Mouse (Mus musculus) forebrain, embryonic 14.5 days (tissue): ENCODE measurements around the gene Alcam. TPM values are rescaled to one million over a fixed set of nuclear protein-coding genes. Genes with fewer than 3 reads are reported as not detected.

Source experiments
- ATAC-seq: fragments of 200-750 bp; cut with Nextera tagmentation; 2 replicates; pipeline ENCODE4 v1.8.0; 2017; ENCODE audit warnings: mild to moderate bottlenecking, moderate library complexity
- DNase-seq: peaks from one replicate; pipeline ENCODE4 v3.0.0-alpha.2; 2015; ENCODE audit warnings: low spot score
- H3K27ac ChIP-seq: fragments of 300-500 bp; sonication (generic); 2 replicates; pipeline ENCODE4 v1.5.1; 2014; ENCODE audit warnings: low read depth, mild to moderate bottlenecking, control low read depth, low read length, moderate library complexity
- H3K27me3 ChIP-seq: fragments of 300-500 bp; sonication (generic); replicated peaks from 2 replicates; pipeline ENCODE4 v1.6.1; 2014; ENCODE audit warnings: low read length, control low read depth, mixed read lengths; ENCODE audit not compliant: control insufficient read depth, insufficient read depth
- H3K36me3 ChIP-seq: fragments of 300-500 bp; sonication (generic); 2 replicates; pipeline ENCODE4 v1.6.1; 2014; ENCODE audit warnings: low read length, control low read depth; ENCODE audit not compliant: control insufficient read depth, insufficient read depth
- H3K4me1 ChIP-seq: fragments of 300-500 bp; sonication (generic); 2 replicates; pipeline ENCODE4 v1.6.1; 2014; ENCODE audit warnings: antibody characterized with exemption, low read length, control low read depth; ENCODE audit not compliant: control insufficient read depth, insufficient read depth
- H3K4me2 ChIP-seq: fragments of 300-500 bp; sonication (generic); 2 replicates; pipeline ENCODE4 v1.6.1; 2014; ENCODE audit warnings: mild to moderate bottlenecking, control low read depth, low read length
- H3K4me3 ChIP-seq: fragments of 300-500 bp; sonication (generic); 2 replicates; pipeline ENCODE4 v1.5.1; 2014; ENCODE audit warnings: low read depth, low read length, control low read depth
- H3K9ac ChIP-seq: fragments of 300-500 bp; sonication (generic); 2 replicates; pipeline ENCODE4 v1.6.1; 2014; ENCODE audit warnings: mild to moderate bottlenecking, low read length, control low read depth, moderate library complexity
- H3K9me3 ChIP-seq: fragments of 300-500 bp; sonication (generic); replicated peaks from 2 replicates; pipeline ENCODE4 v1.6.1; 2016; ENCODE audit warnings: low read length, control low read depth, mixed read lengths; ENCODE audit not compliant: control insufficient read depth
- WGBS: fragments of 180-500 bp; shearing (Covaris S2); extraction: QIAGEN DNeasy Blood & Tissue Kit; methylation state at CpG from one replicate; pipeline ENCODE4 v1.1.7; 2014; 5-methylcytosine and 5-hydroxymethylcytosine counted together
- polyA plus RNA-seq: library from polyadenylated mRNA; unstranded; fragments of >200 nt; fragmentation: Nextera tagmentation; extraction: Ambion mirVana; gene quantifications from 2 replicates; pipeline ENCODE4 v1.2.1, GENCODE M21; 2014

The Alcam gene
- polyA plus RNA-seq, 1 experiment from 2014 or later = 42.9 TPM

- Histone ChIP-seq H3K4me2 (no peak overlapping the region), H3K4me1 (no peaks in the 10 kb centered on the region), H3K9me3 (no peaks in the 10 kb centered on the region), H3K4me3 (no peak overlapping the region), H3K27ac (no peak overlapping the region), H3K27me3 (no peaks in the 10 kb centered on the region), H3K36me3 (0 out of 2 replicates have a peak, but pooled peaks cover 6% of the 10 kb centered on the region), H3K9ac (no peak overlapping the region)
- ATAC-seq (no peak), DNase-seq (no peak)
These were observed 190.1 kb downstream of the Alcam start for GRCm38 (mm10) chr16:52263751-52264150.

DNA sequence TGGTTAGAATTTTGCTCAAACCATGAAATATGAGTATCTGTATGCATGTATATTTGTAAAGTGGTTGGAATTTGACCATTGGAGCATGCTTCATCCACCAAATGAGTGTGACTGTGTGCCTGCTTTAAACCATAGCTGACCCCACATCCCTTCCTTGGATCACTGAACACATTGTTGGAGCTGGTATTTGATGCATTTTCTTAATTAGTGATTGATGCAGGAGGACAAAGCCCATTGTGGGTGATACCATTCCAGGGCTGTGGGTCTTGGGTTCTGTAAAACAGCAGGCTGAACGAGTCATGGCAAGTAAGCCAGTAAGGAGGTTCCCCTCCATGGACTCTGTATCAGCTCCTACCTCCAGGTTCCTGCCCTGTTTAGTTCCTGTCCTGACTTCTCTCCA lies 191.3 kb downstream of the Alcam start:
- Histone ChIP-seq H3K36me3 (no peaks in the 10 kb centered on the region), H3K4me2 (no peak overlapping the region), H3K9ac (no peak overlapping the region), H3K4me3 (no peak overlapping the region), H3K4me1 (no peaks in the 10 kb centered on the region), H3K27me3 (no peaks in the 10 kb centered on the region), H3K27ac (no peak overlapping the region), H3K9me3 (no peaks in the 10 kb centered on the region)
- no peak for DNase-seq
- 11% methylated on average over 1 of the region's 1 CpGs for WGBS
- no peak for ATAC-seq

GRCm38 (mm10) chr16:52261755-52262154 lies 192.1 kb downstream of the Alcam start:
- Histone ChIP-seq H3K9me3 (no peaks in the 10 kb centered on the region), H3K4me3 (no peak overlapping the region), H3K4me2 (no peak overlapping the region), H3K27ac (no peak overlapping the region), H3K36me3 (no peaks in the 10 kb centered on the region), H3K4me1 (no peaks in the 10 kb centered on the region), H3K9ac (no peak overlapping the region), H3K27me3 (no peaks in the 10 kb centered on the region)
- WGBS = 98% methylated on average over 1 of the region's 1 CpGs
- DNase-seq (no peak), ATAC-seq (no peak)

- Histone ChIP-seq H3K9ac (no peak overlapping the region), H3K36me3 (no peaks in the 10 kb centered on the region), H3K9me3 (no peaks in the 10 kb centered on the region), H3K4me1 (no peaks in the 10 kb centered on the region), H3K27me3 (no peaks in the 10 kb centered on the region), H3K4me2 (no peak overlapping the region), H3K27ac (no peak overlapping the region), H3K4me3 (no peak overlapping the region)
- DNase-seq (no peak), ATAC-seq (no peak)
- 85% methylated on average over 4 of the region's 4 CpGs for WGBS
These were observed 202.9 kb downstream of the Alcam start for GRCm38 (mm10) chr16:52250935-52251334.

DNA sequence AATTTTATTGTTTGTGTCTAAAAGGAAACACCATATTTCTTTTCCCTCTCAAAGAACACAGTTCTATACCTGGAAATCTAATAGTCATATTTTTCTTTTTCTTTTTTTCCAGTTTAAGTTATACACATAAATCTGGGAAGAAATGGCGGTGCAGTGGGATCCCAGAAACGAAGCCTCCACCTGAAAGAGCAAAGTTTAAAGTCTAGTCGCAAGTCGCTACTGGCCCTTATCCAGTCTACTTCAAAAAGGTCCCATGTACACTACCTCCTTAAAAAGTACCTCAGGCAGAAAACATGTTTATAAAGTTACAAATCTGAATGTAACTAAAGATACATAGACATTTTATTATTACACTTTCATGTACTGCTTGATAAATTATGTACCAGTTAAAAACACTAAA lies 203.7 kb downstream of the Alcam start:
- H3K36me3 ChIP-seq = no peaks in the 10 kb centered on the region
- no peak overlapping the region for H3K9ac ChIP-seq
- DNase-seq (no peak), ATAC-seq (no peak)
- H3K27me3 ChIP-seq = no peaks in the 10 kb centered on the region
- H3K4me1 ChIP-seq = no peaks in the 10 kb centered on the region
- H3K9me3 ChIP-seq = no peaks in the 10 kb centered on the region
- H3K4me3 ChIP-seq = no peak overlapping the region
- no peak overlapping the region for H3K27ac ChIP-seq
- WGBS = 92% methylated on average over 4 of the region's 4 CpGs
- H3K4me2 ChIP-seq = no peak overlapping the region

- 88% methylated on average over 4 of the region's 4 CpGs for WGBS
These were observed 210.4 kb downstream of the Alcam start for GRCm38 (mm10) chr16:52243421-52243973.

DNA sequence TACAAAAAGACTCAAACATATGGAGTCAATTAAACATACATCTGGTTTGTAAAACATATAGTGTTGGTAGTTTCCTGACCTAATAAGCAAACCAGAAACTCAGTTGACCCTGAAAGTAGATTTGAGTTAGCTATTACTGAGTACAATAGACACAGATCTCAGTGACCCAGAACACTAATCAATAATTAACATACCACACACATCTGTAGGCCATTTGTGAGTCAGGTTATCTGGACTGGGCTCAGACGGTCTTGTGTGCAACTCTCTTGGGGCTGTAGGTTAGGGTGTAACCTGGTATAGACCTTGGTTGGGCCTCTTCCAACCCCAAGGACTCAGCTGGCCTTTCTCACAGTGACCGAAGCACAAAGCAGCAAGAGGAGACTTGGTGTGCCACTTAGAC lies 211.7 kb downstream of the Alcam start:
- H3K9me3 ChIP-seq = no peaks in the 10 kb centered on the region
- H3K9ac ChIP-seq = no peak overlapping the region
- H3K36me3 ChIP-seq = no peaks in the 10 kb centered on the region
- H3K4me2 ChIP-seq = no peak overlapping the region
- no peak overlapping the region for H3K4me3 ChIP-seq
- DNase-seq = no peak
- WGBS = 93% methylated on average over 2 of the region's 2 CpGs
- no peak for ATAC-seq
- no peaks in the 10 kb centered on the region for H3K4me1 ChIP-seq
- H3K27ac ChIP-seq = no peak overlapping the region
- no peaks in the 10 kb centered on the region for H3K27me3 ChIP-seq

More at GRCm38 (mm10) chr16:52243421-52243973, 210.4 kb downstream of the Alcam start:
- Histone ChIP-seq H3K27me3 (no peaks in the 10 kb centered on the region), H3K36me3 (no peaks in the 10 kb centered on the region), H3K27ac (no peak overlapping the region), H3K9me3 (no peaks in the 10 kb centered on the region), H3K4me1 (no peaks in the 10 kb centered on the region), H3K9ac (no peak overlapping the region), H3K4me2 (no peak overlapping the region), H3K4me3 (no peak overlapping the region)
- ATAC-seq = no peak
- no peak for DNase-seq

DNA sequence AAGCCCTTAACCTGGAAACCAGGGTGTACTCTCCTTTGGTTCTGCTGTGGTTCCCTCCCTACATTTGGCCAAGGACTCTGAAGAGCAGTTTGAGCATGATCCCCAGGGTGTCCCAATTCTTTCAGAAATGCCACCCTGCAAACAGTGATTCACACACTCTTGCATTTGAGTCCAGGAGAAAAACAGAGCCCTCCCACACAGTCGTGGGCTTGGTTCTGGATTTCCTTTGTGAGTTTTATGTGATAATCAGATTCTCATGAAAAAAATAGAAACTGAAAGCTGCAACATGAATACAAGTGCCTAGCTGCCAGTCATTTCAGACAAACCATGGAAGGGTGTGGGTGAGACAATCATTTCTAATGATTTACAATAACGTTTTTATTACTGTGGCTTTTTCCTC lies 223.9 kb downstream of the Alcam start:
- H3K4me2 ChIP-seq = no peak overlapping the region
- H3K9ac ChIP-seq = no peak overlapping the region
- no peak for ATAC-seq

GRCm38 (mm10) chr16:52229446-52229845 lies 224.4 kb downstream of the Alcam start:
- no peak for DNase-seq
- Histone ChIP-seq H3K9ac (no peak overlapping the region), H3K9me3 (no peaks in the 10 kb centered on the region), H3K4me3 (no peak overlapping the region), H3K4me1 (no peaks in the 10 kb centered on the region), H3K27ac (no peak overlapping the region), H3K36me3 (no peaks in the 10 kb centered on the region), H3K27me3 (no peaks in the 10 kb centered on the region), H3K4me2 (no peak overlapping the region)
- WGBS = 69% methylated on average over 7 of the region's 7 CpGs
- no peak for ATAC-seq

More for the DNA sequence above, 223.9 kb downstream of the Alcam start:
- no peak overlapping the region for H3K27ac ChIP-seq
- no peak overlapping the region for H3K4me3 ChIP-seq
- no peaks in the 10 kb centered on the region for H3K9me3 ChIP-seq
- H3K36me3 ChIP-seq = no peaks in the 10 kb centered on the region
- no peak for DNase-seq
- 61% methylated on average over 2 of the region's 2 CpGs for WGBS
- H3K4me1 ChIP-seq = no peaks in the 10 kb centered on the region
- H3K27me3 ChIP-seq = no peaks in the 10 kb centered on the region
